Mouse (Mus musculus): ENCODE data around the gene Kdm2a.

- TF ChIP-seq CTCF (conservative IDR thresholded peaks at IDR 0.05 in 1 of 2, IDR thresholded peaks at IDR 0.05 in 1 of 2; ENCODE audit: low read depth in 2 of 2, low read length in 2 of 2) (no peak), RAD21 (IDR thresholded peaks at IDR 0.05; ENCODE audit: low read depth, low read length) (no peak), MAX (IDR thresholded peaks at IDR 0.05; ENCODE audit: low read length) (peak; percentile 71), ELF1 (IDR thresholded peaks at IDR 0.05; ENCODE audit: low read depth, low read length) (no peak), ZKSCAN1 (IDR thresholded peaks at IDR 0.05; ENCODE audit: borderline replicate concordance, low read depth, low read length) (no peak), HCFC1 (IDR thresholded peaks at IDR 0.05; ENCODE audit: low read depth, low read length) (no peak), SMC3 (IDR thresholded peaks at IDR 0.05; ENCODE audit: low read depth, low read length) (no peak), MEF2A (IDR thresholded peaks at IDR 0.05; ENCODE audit: borderline replicate concordance, low read depth, low read length) (peak; percentile 15; the same call in 1 of the 2 replicates), MYC (IDR thresholded peaks at IDR 0.05; ENCODE audit: low read depth, low read length) (no peak), EP300 (IDR thresholded peaks at IDR 0.05; ENCODE audit: low read length) (no peak), CHD2 (IDR thresholded peaks at IDR 0.05; ENCODE audit: low read length) (no peak)
Observed at GRCm38 (mm10) chr19:4290749-4291148, 107.3 kb downstream of the Kdm2a start.
